Mouse (Mus musculus): ENCODE measurements around the gene Bmp7.

The Bmp7 gene

DNA sequence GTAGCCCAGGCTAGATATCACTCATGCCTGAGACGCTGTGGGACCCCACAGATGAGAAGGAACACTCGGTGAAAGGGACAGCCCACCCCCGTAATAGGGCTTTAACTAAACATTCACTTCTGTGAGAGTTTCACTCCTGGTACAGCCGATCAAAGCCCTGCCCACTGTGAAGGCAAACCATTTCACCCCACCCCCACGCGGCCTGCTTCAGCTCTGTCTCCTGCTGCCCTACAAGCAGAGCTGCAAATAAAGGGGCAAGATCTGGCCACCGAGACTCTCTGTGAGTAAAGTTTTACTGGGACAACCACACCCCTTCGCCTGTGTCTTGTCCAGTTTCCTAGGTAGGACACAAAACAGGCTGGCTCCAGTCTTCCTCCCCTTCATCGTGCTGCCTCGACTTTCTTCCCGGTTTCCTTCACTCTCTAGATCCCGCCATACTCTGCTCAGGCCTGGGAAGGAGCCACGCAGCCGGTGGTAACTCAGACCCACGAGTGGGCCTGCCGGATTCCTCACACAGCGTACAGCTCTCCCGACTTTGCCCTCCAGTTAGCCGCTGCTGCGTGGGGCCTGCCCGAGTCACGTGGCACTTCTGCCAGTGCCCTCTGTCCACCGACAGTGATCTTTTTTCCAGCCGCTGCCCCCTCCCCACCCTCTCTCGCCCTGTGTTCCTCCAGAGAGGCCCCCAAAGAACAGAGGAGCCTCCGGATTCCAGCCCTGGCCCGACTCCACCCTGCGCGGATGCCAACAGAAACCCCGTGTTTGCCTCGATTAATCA, 94.4 kb downstream of the Bmp7 start:
- DNase-seq = no peak

DNA sequence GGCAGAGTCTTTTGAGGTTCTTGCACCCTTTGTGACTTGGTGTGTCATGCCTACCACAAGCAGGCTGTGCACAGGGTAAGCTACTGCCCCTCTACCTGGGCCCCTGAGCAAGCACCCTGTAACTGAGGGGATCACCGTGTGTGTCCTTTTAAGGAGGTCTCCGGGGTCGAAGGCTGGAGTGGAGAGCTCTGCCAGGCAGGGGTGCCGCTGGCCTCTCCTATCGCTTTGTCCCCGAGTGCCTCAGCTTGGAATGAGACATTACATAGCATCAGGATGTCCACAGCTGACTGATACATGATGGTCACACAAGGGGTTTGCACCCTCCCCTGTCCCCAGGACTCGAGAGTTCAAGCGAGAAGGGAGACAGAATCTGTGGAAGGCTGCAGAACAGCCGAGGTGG, 96.2 kb downstream of the Bmp7 start:
- no peak for DNase-seq

DNA sequence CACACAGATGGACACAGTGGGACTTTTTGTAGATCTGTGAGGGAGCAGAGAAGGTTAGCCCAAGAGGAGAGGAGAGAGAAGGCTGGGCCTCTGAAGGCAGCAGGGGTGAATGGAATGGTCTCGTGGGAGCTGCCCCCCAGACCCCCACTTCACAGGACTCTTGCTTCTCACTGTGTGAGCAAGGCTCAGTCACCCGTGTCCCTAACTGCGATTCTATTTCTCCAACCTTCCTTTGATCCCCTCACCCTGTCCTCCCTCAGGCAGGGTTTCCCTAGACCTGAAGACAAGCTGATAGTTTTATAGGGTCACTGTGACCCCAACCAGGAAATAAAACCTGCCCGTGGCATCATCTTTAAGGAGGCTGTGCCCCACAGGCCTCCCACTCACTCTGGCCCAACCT, 97.8 kb downstream of the Bmp7 start:
- DNase-seq = no peak

DNA sequence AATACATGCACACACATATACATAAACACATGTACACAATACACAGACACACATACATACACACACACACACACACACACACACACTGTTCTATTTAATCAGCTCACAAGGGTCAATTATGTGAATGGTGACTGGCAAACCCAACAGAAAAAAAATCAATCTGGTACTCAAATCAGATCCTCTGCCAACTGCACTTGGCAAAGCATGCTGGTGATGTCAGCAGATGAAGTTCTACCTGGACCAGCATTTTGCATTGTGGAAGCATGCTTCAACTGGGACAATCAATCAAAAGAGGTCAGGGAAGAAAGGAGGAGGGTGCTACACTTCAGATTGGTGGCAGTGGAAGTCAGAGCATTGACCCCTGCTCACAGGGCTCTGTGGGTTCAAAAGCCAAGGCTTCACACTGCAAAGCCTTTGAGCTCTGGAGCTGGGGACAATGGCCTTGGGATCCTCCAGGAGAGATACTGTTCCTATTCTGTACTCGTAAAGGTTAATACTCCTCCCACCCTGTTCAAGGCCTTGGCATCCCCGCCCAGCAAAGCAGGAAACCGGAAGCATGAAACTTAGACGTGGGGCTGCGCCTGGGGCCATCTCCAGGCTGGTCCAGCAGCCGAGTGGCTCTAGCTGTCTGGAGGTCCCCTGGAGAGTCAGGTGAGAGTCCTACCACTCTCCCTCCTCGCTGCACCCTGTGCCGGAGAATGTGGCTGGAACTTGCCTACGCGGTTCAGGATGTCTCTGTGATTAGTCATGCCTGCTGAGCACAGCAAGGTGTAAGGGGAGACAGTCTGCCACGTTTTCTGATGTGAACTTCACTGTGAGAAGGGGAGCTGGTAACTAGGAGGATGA, 99.0 kb downstream of the Bmp7 start:
- no peak for DNase-seq

DNA sequence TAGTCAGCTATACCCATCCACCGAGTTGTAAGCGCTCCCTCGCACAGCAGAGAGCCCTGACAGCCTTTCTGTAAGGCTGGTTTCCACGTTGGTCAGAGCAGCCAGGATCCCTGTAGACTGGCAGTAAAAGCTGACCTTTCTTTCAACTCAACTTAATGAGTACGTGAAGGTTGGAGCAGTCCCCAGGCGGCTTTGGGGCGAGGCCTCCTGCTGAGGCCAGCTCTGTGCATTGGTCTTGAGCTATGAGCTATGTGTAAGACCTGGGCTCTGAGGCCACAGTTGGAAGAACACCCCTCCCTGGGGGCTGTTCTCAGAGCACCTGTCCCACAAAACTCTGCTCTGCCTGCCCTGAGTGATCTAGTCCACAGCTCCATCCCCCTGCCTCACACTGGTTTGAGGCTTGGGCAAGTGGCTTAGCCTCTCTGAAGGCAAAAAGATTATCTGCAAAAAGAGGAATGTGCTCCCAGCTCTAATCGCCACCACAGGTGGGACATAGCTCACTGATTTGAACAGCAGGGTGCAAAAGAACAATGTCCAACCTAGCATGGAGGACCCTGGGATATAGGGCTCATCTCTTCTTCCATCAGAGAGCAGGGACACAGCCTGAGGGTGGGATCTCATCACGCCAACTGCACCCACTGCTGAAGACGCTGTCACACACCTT, 100.7 kb downstream of the Bmp7 start:
- DNase-seq = no peak

DNA sequence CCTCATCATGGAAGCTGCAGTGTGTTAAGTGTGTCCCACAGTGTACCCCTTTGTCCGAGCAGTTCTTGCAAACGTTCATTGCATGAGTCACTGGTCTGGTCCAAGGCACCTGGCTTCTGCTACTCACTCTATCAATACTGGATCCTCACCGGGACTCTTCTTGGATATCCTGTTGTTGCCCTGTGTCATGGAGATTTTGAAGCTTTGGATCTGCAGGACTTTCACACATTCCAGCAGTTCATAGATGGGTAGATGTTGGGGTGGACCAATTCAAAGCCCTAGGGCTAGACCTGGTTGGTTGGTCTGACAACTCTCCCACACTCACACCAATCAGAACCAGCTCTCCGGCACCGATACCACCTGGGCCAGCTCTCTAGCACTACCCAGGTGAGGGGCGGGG, 103.6 kb downstream of the Bmp7 start:
- DNase-seq = no peak

DNA sequence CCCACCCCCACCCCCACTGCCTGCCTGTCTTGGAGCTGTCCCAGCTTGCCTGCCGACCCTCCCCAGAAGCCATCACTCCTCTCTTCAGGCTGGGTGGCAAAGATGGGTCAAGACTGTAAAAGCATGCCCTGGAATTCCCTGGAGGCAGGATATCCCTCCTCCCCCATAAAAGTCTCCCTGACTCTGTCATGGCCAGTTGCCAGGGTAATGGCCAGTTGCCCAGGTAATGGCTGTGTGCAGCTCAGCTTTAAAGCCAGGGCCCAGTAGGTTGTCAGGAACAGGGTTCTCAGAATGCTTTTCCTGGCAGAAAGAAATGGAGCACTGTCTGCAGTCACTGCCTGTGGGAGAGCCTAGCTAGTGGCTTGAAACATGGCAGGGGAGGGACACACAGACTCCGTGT, 106.9 kb downstream of the Bmp7 start:
- DNase-seq = peak; percentile 43

DNA sequence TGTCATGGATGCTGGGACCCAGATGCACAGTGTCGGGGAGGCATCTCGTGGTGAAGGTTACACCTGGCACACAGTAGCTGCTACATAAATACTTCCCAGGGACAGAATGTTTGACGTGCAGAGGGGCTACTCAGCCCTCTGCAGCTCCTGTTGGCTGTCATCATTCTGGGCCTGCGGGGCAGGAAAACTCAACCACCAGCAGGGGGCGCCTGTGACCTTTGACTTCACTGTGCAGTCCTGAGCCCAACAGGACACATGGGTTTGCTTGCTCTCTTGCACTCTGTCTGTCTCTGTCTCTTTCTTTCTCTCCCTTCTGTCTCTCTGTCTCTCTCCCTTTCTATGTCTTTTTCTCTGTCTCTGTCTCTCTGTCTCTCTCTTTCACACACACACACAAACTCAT, 108.4 kb downstream of the Bmp7 start:
- DNase-seq = peak; percentile 29

DNA sequence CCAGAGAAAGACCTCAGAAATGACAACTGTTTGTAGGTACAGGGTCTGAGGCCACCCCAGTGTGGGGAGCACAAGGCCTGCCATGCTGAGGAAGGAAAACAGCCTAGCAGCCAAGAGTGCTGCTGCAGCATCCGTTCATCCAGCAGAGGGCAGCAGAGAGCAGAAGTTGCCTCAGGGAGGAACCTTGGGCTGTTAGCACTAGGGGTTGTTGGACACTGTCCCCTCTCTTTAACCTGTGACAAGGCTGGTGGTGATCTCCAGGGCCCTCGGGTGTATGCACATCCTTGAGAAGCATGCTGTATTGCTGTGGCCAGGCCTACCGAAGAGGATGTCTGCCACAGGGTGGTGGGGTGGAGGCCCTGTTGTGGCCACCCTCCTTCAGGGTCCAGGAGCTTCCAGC, 109.0 kb downstream of the Bmp7 start:
- peak; percentile 59 for DNase-seq

DNA sequence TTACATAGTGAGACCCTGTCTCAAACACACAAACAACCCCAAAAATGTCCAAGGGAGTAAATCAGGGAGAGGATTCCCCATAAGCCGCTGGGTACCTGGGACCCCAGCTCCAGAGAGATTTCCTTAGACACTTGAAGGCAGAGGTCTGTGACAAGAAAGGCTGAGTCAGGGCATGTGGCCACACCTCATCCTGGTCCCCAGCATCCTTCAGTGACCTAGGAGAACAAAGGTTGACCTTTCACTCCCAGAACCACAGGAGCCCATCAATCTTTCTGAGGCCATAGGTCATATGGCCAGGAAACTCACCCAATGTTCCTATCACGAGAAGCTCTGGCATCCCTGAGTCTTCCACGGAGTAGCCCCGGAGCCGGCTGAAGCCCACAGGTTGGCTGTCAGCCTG, 111.9 kb downstream of the Bmp7 start:
- no peak for DNase-seq

DNA sequence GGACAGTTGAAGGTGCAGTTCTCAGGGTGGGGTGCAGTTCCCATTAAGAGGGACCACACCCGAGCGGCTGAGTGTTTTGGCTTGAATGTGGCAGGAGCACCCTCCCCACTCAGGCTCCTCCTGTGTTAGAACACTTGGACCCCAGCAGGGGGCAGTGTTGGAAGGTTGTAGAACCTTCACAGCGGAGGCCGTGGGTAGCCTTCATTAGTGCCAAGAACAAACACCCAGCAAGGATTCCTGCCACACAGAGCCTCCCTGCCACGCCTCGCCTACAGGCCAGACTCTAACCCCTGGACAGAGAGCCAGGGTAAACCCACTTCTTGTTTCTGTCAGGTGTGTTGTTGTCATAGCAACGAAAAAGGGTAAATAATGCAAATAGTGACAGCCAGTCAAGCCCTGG, 112.6 kb downstream of the Bmp7 start:
- DNase-seq = no peak

DNA sequence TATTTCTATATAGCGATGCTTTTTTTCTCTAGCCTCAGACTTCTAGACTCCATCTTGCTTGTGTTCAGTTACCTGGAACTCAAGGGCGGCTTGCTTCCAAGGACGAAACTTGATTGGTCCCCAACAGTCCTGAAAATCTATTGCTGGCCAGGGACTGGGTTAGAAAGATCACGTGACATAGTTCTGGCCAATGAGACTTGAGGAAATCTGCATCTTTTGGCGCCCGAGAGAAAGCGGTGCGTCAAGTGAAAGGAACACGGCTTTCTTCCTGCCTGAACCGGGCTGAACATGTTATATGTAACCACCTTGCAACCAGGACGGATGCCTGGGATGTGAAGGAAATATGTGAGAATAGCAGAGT, 114.4 kb downstream of the Bmp7 start:
- no peak for DNase-seq

DNA sequence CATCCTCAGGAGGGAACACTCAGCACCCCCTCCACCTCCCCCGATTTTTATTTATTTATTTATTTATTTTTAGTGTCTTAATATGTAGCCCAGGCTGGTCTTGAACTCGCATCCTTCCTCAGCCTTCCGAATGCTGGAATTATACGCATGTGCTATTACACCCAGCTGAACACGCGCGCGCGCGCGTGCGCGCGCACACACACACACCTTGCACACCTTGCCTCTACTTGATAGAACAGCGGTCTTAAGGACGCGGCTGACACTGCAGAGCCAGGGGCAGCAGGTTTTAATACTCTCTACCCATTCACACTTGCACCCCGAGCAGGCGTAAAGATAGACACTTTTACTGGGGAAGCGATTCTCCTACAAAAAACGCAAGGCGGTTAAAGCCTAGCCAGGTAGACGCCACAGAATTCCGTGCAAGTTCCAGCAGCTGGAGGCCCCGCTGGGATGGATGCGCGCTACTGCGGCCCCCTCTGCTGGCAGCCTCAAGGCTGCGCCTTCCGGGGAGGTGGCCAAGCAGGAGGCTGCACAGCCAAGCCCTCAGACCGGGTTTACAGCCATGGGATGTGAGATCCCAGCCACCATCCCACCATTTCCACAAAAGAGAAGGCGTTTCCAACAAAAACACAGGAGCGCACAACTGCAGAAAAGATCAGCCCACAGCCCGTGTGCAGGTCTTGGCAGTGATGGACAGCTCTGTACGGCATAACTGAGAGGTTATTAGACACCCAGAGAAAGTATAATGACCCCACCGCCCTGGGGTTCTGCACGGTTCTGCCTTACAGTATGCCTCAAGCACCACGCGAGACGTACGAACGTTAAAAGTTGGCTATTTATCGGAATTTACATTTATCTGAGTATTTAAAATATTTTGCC, 115.0 kb downstream of the Bmp7 start:
- DNase-seq = no peak

DNA sequence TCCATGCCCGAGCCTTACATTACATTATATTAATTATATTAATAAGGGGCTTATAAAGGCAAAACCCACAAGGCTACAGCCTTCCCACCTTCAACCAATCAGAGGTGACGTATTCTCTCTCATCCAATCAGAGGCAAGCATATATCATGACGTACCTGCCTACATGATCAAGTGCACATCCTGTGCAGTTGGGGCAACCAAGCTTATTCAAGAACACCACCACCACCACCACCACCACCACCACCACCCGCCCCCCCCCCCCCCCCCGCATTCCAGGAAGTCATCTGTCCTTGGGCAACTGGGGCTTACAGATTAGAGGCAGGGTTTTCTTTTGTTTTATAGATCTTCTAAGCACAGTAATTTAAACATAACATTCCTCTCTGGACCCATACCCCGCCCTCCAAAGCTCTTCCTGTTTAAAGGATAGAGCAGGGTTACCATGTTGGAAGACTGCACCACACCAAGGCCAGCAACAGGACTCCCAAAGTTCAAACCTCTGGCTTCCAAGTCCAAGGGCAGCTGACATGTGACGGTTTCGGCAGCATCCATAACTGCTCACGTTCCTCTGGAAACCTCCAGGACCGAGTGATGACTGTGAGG, 121.4 kb downstream of the Bmp7 start:
- DNase-seq = no peak

Data from cerebellum, adult 9-10 months (tissue).